Mouse (Mus musculus) bone marrow, adult 2 months (tissue): ENCODE data around the gene Denr. TPM values are rescaled to one million over a fixed set of nuclear protein-coding genes. Genes with fewer than 3 reads are reported as not detected.

Experiments used
- H3K27ac ChIP-seq: fragments of 200-500 bp; 2 replicates; pipeline ENCODE4 v1.5.1; 2012; ENCODE audit warnings: low read depth, mild to moderate bottlenecking, control low read depth, inconsistent platforms, low read length; ENCODE audit not compliant: control insufficient read depth, poor library complexity, insufficient read depth
- H3K4me1 ChIP-seq: fragments of 200-500 bp; 2 replicates; pipeline ENCODE4 v1.6.1; 2011; ENCODE audit warnings: low read length; ENCODE audit not compliant: control insufficient read depth, insufficient read depth
- H3K4me3 ChIP-seq: fragments of 200-500 bp; replicated peaks from 2 replicates; pipeline ENCODE3; 2011; ENCODE audit warnings: mild to moderate bottlenecking, low read depth, low read length, control low read depth; ENCODE audit not compliant: control insufficient read depth
- CTCF ChIP-seq: fragments of 200-500 bp; IDR thresholded peaks from 2 replicates; pipeline ENCODE4 v1.5.1; 2011; ENCODE audit warnings: low read length, control low read depth; ENCODE audit not compliant: control insufficient read depth, insufficient read depth
- POLR2A ChIP-seq: fragments of 200-500 bp; IDR thresholded peaks from 2 replicates; pipeline ENCODE4 v1.6.1; 2011; ENCODE audit warnings: low read depth, mild to moderate bottlenecking, control low read depth, low read length, borderline replicate concordance; ENCODE audit not compliant: control insufficient read depth
- WGBS: fragments of 180-500 bp; shearing (Covaris S2); methylation state at CpG from one replicate; pipeline ENCODE4 v1.1.7; 2018; 5-methylcytosine and 5-hydroxymethylcytosine counted together
- polyA plus RNA-seq: library from polyadenylated mRNA; stranded (reverse); fragments of >200 nt; gene quantifications from 2 replicates; pipeline ENCODE4 v1.2.4, GENCODE M21; 2011; ENCODE audit warnings: low replicate concordance; ENCODE audit not compliant: missing spikeins, insufficient read depth, insufficient read length

Denr gene
- 28.4 and 41.1 TPM in 2 replicates for polyA plus RNA-seq

DNA sequence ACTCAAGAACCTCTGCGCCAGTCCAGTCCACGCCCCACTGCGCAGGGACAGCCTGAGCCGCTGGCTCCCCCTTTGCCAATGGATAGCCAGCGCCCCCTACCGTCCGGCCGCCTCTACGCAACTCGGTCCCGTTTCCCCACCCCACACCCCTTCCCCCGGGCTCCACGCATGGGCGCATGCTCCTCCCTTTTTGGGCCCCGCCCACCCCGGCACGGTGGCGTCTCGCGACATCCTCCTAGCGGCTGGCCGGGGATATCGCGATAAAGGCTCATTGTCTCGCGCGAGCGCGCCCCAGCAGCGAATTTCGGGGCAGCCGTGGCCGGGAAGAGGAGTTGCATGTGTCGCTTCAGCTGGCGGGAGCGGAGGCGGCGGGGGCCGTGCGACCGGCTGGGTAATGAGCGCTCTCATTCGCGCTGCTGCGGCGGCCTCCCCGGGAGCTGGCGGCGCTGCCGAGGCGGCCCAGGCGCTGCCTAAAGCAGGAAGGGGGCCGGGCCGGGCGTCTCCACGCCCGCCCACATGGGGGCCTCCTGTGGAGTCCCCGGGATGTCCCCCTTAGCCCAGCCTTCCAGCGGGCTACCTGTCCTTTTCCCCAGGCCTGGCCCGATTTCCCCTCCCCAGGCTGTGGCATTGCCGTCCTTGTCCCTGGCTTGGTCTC, at the start of gene Denr:
Gene Denr (plus strand): TSS at position 200 of the 655 bp plus-strand sequence.
- Histone ChIP-seq H3K4me1 (no peaks in the 10 kb centered on the region; the same call in 1 of the 2 replicates), H3K4me3 (peak within 1 kb of the TSS; percentile 76), H3K27ac (peak within 1 kb of the TSS; percentile 80)
- WGBS = under 1% methylated on average over 61 of the region's 61 CpGs
- TF ChIP-seq CTCF = peak; percentile 83
- peak; percentile 95; the same call in 1 of the 2 replicates for TF ChIP-seq POLR2A

DNA sequence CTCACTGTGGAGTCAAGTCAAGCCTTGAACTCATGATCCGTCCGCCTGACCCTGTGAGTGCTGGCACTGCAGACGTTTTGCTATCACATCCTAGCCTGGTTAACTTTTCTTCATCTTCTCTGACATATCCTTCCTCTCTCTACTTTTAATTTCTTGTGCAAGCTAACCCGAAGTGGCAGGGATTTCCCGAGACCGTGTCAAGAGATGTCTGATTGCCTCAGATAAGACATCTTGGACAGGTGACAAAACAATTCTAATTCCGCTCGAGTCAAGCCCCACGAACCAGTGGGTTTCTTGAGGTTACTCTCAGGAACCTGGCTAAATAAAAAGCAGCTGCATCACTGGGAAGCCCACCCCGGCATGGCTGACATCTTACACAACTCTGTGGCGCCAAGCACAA, 48.2 kb upstream of the Denr start:
- WGBS = 7% methylated on average over 11 of the region's 11 CpGs
- no peak overlapping the region for H3K27ac ChIP-seq
- H3K4me3 ChIP-seq = no peak overlapping the region
- TF ChIP-seq POLR2A = no peak
- no peak for TF ChIP-seq CTCF
- H3K4me1 ChIP-seq = peaks cover 2% of the 10 kb centered on the region; the same call in 1 of the 2 replicates

DNA sequence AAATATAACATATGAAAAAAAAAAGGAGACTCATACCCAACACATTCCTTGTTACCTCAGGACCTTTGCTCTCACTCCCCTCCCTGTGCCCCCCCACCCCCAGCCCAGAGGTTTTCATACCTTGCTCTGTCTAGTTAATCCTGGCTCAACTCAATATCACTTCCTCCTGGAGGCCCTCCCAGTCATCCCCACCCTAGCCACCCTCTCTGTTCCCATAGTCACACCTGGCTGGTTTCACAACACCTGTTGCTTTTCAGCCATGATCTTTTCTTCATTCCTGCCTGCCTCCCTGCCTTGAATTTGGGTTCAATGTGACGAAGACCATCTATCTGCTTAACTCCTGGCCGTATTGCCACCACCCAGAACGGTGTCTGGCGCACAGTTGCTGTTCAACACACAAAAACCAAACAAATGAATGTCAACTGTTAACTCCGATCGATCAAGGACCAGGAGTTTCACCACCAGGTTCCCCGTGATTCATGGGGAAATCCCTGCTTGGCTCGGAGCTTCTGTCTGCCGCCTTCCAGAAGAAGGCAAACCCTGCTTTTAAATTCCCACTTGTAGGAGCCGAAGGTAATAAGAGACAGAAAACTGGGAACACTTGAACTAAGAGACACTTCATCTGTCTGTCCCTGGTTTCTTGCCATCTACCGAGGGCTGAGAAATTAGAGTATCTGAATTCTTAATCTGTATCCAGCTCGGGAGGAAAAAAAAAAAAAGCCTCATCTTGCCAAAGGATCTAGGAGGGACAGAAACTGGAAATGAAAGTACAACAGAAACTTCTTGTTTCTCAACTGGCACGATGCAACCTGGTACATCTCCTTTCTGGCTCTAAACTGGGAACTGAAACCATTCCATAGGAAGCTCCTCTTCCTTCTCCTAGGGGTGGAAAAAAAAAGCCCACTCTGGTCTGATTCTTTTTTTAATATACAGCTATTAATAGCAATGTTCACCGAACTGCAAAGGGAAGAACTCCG, 44.3 kb upstream of the Denr start:
- Histone ChIP-seq H3K4me3 (peak overlapping the region; percentile 38), H3K4me1 (peaks cover 9% of the 10 kb centered on the region), H3K27ac (no peak overlapping the region)
- WGBS = 37% methylated on average over 15 of the region's 15 CpGs
- no peak for TF ChIP-seq CTCF
- no peak for TF ChIP-seq POLR2A

DNA sequence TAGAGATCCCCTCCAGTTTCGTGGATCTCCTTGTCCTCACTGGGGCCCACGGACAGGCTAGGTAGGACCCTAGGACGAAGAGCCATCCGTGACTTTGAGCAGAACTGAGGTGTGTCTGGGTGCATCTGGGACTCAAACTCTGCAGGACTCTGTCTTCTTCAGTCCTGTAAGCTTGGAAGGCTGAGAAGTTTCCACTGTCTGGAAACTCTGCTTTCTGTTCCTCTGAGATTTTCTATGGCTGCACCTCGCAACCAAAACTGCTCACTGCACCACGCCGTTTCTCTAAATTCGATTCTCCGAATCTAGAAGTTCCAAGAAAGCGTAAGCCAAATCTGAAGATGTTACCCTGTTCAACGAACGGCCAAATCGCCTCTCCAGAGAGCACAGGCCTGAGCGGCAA, 43.0 kb upstream of the Denr start:
- TF ChIP-seq POLR2A (no peak), CTCF (no peak)
- WGBS = 78% methylated on average over 14 of the region's 14 CpGs
- Histone ChIP-seq H3K27ac (no peak overlapping the region), H3K4me1 (peaks cover 9% of the 10 kb centered on the region), H3K4me3 (peak overlapping the region; percentile 2)

DNA sequence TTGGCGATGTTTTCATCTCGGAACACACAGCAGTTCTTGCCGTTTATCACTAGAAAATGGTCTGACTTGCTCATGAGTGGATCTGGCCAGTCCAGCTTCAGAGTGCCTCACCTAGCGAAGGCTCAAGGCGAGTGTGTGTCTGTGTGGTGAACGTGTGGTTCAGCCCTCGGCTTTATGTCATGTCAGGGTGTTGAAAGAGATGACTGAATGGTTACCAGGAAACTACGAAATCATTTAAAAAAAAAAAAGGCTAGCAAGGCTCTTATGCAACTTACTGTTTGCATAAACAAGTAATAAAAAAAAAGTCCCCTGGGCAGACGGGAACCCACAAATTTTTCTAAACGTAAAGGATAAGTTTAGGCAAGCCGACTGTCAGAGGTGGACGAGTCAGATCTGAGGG, 41.6 kb upstream of the Denr start, which contains the start of gene Hcar2:
Gene Hcar2 (minus strand): TSS at position 135 of the 400 bp plus-strand sequence.
- Histone ChIP-seq H3K4me1 (peaks cover 9% of the 10 kb centered on the region), H3K4me3 (peak within 1 kb of the TSS; percentile 2), H3K27ac (peak within 1 kb of the TSS; percentile 50)
- no peak for TF ChIP-seq CTCF
- no peak for TF ChIP-seq POLR2A
- 25% methylated on average over 12 of the region's 12 CpGs for WGBS

DNA sequence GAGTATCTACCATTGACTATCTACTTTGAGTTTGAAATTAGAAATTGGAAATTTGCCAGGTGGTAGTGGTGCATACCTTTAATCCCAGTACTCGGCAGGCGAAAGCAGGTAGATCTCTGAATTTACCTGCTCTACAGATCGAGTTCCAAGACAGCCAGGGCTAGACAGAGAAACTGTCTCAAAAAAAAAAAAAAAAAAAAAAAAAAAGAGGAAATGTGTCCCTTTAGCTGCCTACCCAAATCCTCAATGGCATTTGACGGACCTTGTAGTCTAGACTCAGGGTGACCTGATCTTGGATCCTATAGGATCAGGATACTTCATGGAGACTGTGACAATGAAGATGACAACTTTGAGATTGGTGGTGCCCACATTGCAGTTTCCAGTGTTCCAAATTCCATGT, 40.5 kb upstream of the Denr start:
- Histone ChIP-seq H3K4me3 (no peak overlapping the region), H3K27ac (no peak overlapping the region), H3K4me1 (peaks cover 9% of the 10 kb centered on the region)
- WGBS = 58% methylated on average over 4 of the region's 4 CpGs
- TF ChIP-seq POLR2A = no peak
- no peak for TF ChIP-seq CTCF

DNA sequence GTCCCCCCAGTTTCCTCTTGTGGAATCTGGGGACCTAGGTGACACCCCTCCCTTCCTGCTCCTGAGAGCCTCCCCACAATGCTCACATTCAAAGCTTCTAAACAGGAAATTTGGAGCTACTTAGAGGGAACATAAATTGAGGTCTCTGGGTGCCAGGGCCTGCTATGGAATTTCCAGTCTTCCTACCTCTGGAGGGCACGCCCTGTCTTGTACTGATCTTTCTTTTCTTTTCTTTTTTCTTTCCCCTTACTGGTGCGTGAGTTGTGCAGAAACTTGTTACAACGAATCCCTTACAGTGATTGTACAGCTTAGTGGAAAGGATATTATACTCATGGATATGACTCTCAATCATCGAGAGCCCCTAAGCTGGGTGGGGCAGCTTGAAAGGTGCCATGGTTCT, 37.4 kb upstream of the Denr start:
- H3K4me3 ChIP-seq = no peak overlapping the region
- peaks cover 6% of the 10 kb centered on the region for H3K4me1 ChIP-seq
- WGBS = 77% methylated on average over 4 of the region's 4 CpGs
- no peak overlapping the region for H3K27ac ChIP-seq
- TF ChIP-seq CTCF (no peak), POLR2A (no peak)

DNA sequence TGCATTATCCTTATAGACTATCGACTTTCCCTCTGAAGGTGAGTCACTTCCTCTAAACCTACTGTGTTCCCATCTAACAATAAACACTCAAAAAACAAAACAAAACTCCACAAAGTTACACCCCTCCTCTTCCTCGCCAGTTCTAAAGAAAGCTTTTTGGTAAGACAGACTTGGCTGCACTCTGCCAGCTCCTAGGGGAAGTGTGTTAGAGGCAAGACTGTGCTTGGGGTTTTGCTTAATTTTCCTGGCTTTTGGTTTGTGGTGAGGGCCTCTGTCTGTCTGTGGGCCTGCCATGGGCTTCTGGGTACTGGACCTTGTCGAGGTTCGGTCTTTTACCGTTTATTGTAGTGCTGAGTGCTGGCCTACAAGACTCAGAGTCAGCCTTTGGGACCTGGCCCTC, 32.8 kb upstream of the Denr start:
- no peak overlapping the region for H3K27ac ChIP-seq
- WGBS = 10% methylated on average over 5 of the region's 5 CpGs
- H3K4me1 ChIP-seq = peaks cover 1% of the 10 kb centered on the region; the same call in 1 of the 2 replicates
- no peak overlapping the region for H3K4me3 ChIP-seq
- TF ChIP-seq POLR2A (no peak), CTCF (no peak)
